Mouse (Mus musculus) midbrain, postnatal 0 days (tissue): ENCODE data around the gene Ddx20. TPM values are rescaled to one million over a fixed set of nuclear protein-coding genes. Genes with fewer than 3 reads are reported as not detected.

Experiments used
- ATAC-seq: fragments of 200-750 bp; cut with Nextera tagmentation; 2 replicates; pipeline ENCODE4 v1.8.0; 2017; ENCODE audit warnings: moderate number of reproducible peaks, mild to moderate bottlenecking, moderate TSS enrichment, moderate library complexity; ENCODE audit not compliant: low FRiP score
- DNase-seq: peaks from one replicate; pipeline ENCODE4 v3.0.0-alpha.2; 2015; ENCODE audit warnings: low spot score
- H3K27ac ChIP-seq: fragments of 300-500 bp; sonication (generic); 2 replicates; pipeline ENCODE4 v1.5.1; 2014; ENCODE audit warnings: low read depth, mild to moderate bottlenecking, low read length, mixed read lengths
- H3K27me3 ChIP-seq: fragments of 300-500 bp; sonication (generic); 2 replicates; pipeline ENCODE4 v1.6.1; 2014; ENCODE audit warnings: low read length, control low read depth, mixed read lengths; ENCODE audit not compliant: insufficient read depth
- H3K36me3 ChIP-seq: fragments of 300-500 bp; sonication (generic); 2 replicates; pipeline ENCODE4 v1.6.1; 2014; ENCODE audit warnings: low read length, control low read depth, mixed read lengths; ENCODE audit not compliant: insufficient read depth
- H3K4me1 ChIP-seq: fragments of 300-500 bp; sonication (generic); 2 replicates; pipeline ENCODE4 v1.6.1; 2014; ENCODE audit warnings: mild to moderate bottlenecking, control low read depth, antibody characterized with exemption, low read length, mixed read lengths; ENCODE audit not compliant: insufficient read depth
- H3K4me2 ChIP-seq: fragments of 300-500 bp; sonication (generic); 2 replicates; pipeline ENCODE4 v1.6.1; 2014; ENCODE audit warnings: low read depth, mild to moderate bottlenecking, low read length, mixed read lengths; ENCODE audit not compliant: poor library complexity, severe bottlenecking
- H3K4me3 ChIP-seq: fragments of 300-500 bp; sonication (generic); 2 replicates; pipeline ENCODE4 v1.5.1; 2014; ENCODE audit warnings: low read depth, mild to moderate bottlenecking, low read length, moderate library complexity
- H3K9ac ChIP-seq: fragments of 300-500 bp; sonication (generic); replicated peaks from 2 replicates; pipeline ENCODE4 v1.6.1; 2014; ENCODE audit warnings: mild to moderate bottlenecking, low read length, moderate library complexity, mixed read lengths; ENCODE audit not compliant: poor library complexity, severe bottlenecking
- H3K9me3 ChIP-seq: fragments of 300-500 bp; sonication (generic); 2 replicates; pipeline ENCODE4 v1.6.1; 2016; ENCODE audit warnings: low read length, control low read depth
- CTCF ChIP-seq: IDR thresholded peaks from 2 replicates; pipeline ENCODE4 v1.5.1; 2016; ENCODE audit warnings: antibody characterized with exemption, mild to moderate bottlenecking
- WGBS: fragments of 180-500 bp; shearing (Covaris S2); extraction: QIAGEN DNeasy Blood & Tissue Kit; methylation state at CpG from one replicate; pipeline ENCODE4 v1.1.7; 2014; 5-methylcytosine and 5-hydroxymethylcytosine counted together
- polyA plus RNA-seq: library from polyadenylated mRNA; unstranded; fragments of >200 nt; fragmentation: Nextera tagmentation; extraction: Ambion mirVana; gene quantifications from 2 replicates; pipeline ENCODE4 v1.2.1, GENCODE M21; 2015
- total RNA-seq: library from RNA; depleted of rRNA; stranded (reverse); fragments of >200 nt; gene quantifications from 2 replicates; pipeline ENCODE4 v1.2.3, GENCODE M21; 2014

The Ddx20 gene
- total and polyA plus RNA-seq, 2 experiments from 2014 or later = 16.5 to 23.0 TPM

- Histone ChIP-seq H3K27ac (no peak overlapping the region), H3K36me3 (peaks cover 16% of the 10 kb centered on the region), H3K4me2 (no peak overlapping the region), H3K9me3 (no peaks in the 10 kb centered on the region), H3K9ac (no peak overlapping the region), H3K4me1 (no peaks in the 10 kb centered on the region), H3K4me3 (no peak overlapping the region), H3K27me3 (no peaks in the 10 kb centered on the region)
- ATAC-seq (no peak), DNase-seq (no peak)
- 92% methylated on average over 3 of the region's 3 CpGs for WGBS
- no peak for TF ChIP-seq CTCF
Observed at GRCm38 (mm10) chr3:105669776-105670175, 17.6 kb downstream of the Ddx20 start.

DNA sequence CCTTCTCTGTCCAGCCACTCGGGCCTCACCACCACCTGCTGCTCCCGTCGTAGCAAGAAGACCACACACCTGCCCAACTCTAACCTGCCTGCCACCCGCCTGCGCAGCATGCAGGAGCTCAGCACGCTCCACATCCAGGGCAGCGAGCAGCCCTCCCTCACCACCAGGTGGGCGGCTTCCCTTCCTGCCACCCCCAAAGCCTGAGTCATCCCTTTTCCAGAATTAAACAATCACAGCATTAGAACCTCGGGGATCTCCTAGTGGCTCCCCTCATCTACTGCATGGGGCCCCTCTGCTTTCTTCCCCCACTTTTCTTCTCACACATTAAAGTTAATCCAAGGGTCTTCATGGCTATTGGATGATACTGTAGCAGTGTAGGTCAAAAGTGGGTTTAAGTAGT is 19.2 kb downstream of the Ddx20 start:
- H3K27me3 ChIP-seq = no peaks in the 10 kb centered on the region
- peaks cover 16% of the 10 kb centered on the region for H3K36me3 ChIP-seq
- no peak overlapping the region for H3K4me3 ChIP-seq
- no peak for TF ChIP-seq CTCF
- H3K27ac ChIP-seq = no peak overlapping the region
- no peak overlapping the region for H3K4me2 ChIP-seq
- no peak overlapping the region for H3K9ac ChIP-seq
- 54% methylated on average over 9 of the region's 9 CpGs for WGBS
- no peaks in the 10 kb centered on the region for H3K9me3 ChIP-seq
- DNase-seq (no peak), ATAC-seq (no peak)
- no peaks in the 10 kb centered on the region for H3K4me1 ChIP-seq

DNA sequence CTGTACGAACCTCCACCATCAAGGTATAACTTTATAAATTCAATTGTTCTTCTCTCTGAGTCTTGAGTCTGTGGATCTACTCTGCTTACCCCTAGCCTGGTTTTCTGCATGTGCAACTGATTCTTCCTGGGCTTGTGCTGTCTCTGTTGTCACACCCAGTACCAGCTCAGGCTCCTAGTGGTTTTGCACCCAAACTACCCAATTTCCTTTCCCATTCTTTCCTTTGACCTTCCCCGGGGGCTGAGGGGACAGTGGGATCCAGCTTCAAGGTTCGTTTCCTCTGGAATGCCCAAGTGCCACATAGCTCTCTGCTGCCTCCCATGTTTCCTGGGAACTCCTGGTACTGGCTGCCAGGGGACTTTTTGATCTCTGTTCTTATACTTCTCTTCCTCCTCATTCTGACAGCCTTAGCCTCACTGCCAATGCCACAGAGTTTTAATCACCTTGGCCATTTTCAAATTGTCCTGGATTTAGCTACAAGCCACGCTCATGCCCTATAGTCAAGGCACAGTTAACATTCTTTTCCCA is 20.3 kb downstream of the Ddx20 start:
- DNase-seq (no peak), ATAC-seq (no peak)
- Histone ChIP-seq H3K4me2 (no peak overlapping the region), H3K4me1 (no peaks in the 10 kb centered on the region), H3K4me3 (no peak overlapping the region), H3K27ac (no peak overlapping the region), H3K27me3 (no peaks in the 10 kb centered on the region), H3K9ac (no peak overlapping the region), H3K36me3 (peaks cover 16% of the 10 kb centered on the region), H3K9me3 (no peaks in the 10 kb centered on the region)
- WGBS = 62% methylated on average over 4 of the region's 4 CpGs
- peak; percentile 23 for TF ChIP-seq CTCF

GRCm38 (mm10) chr3:105665105-105665765 is 22.1 kb downstream of the Ddx20 start:
- Histone ChIP-seq H3K36me3 (peaks cover 16% of the 10 kb centered on the region), H3K9ac (no peak overlapping the region), H3K27ac (no peak overlapping the region), H3K9me3 (no peaks in the 10 kb centered on the region), H3K4me3 (no peak overlapping the region), H3K4me1 (no peaks in the 10 kb centered on the region), H3K27me3 (no peaks in the 10 kb centered on the region), H3K4me2 (no peak overlapping the region)
- 85% methylated on average over 9 of the region's 9 CpGs for WGBS
- DNase-seq (no peak), ATAC-seq (no peak)
- no peak for TF ChIP-seq CTCF

- no peak overlapping the region for H3K4me3 ChIP-seq
Observed at GRCm38 (mm10) chr3:105663043-105663442, 24.3 kb downstream of the Ddx20 start.

DNA sequence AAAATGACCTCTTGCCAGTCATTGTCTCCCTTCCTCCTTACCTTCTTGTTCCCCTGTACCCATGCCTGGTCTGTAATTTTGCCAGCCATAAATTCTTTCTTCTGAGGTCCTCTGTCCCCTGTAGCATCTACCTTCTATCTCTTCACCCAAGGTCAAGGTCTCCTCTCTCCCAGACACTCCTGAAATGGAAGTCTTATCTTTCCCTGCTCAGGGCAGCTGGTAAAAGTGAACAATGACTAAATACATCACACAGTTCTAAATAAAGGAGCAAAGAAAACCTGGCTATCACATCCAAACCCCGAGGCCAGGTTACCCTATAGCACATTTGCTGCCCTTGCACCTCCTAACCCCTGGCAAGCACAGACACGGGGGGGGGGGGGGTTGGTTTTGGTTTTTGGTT is 26.8 kb downstream of the Ddx20 start:
- DNase-seq (no peak), ATAC-seq (no peak)
- Histone ChIP-seq H3K27me3 (no peaks in the 10 kb centered on the region), H3K9me3 (no peaks in the 10 kb centered on the region), H3K4me1 (no peaks in the 10 kb centered on the region), H3K9ac (no peak overlapping the region), H3K36me3 (0 out of 2 replicates have a peak, but pooled peaks cover 3% of the 10 kb centered on the region), H3K4me3 (no peak overlapping the region), H3K27ac (no peak overlapping the region), H3K4me2 (no peak overlapping the region)
- no peak for TF ChIP-seq CTCF
- WGBS = 74% methylated on average over 2 of the region's 2 CpGs

More at GRCm38 (mm10) chr3:105663043-105663442, 24.3 kb downstream of the Ddx20 start:
- TF ChIP-seq CTCF = peak; percentile 56
- Histone ChIP-seq H3K9ac (no peak overlapping the region), H3K27ac (no peak overlapping the region), H3K9me3 (no peaks in the 10 kb centered on the region), H3K4me1 (no peaks in the 10 kb centered on the region), H3K36me3 (peaks cover 5% of the 10 kb centered on the region; the same call in 1 of the 2 replicates), H3K4me2 (no peak overlapping the region), H3K27me3 (no peaks in the 10 kb centered on the region)
- 63% methylated on average over 8 of the region's 8 CpGs for WGBS
- DNase-seq (peak; percentile 38), ATAC-seq (peak; percentile 24; the same call in 1 of the 2 replicates)
